Mouse (Mus musculus) ES-CJ7 (cell line): Measurements from ENCODE around the gene Zfp119a.
A peak's percentile ranks its signal among the peaks of the same experiment; 100 is the strongest.
"Not testable (repeated sequence)": the region's sequence is repeated elsewhere in the genome, so short reads cannot be mapped to it uniquely, and the experiment has no call there.

Source experiments
- DNase-seq: peaks from one replicate; pipeline ENCODE4 v3.0.0; 2011; ENCODE audit warnings: low read depth, low spot score

Gene Zfp119a

GRCm38 (mm10) chr17:55878636-55879369, at the start of gene Zfp119a:
TSS of gene Zfp119a (minus strand) at chr17:55878930.
- peak; percentile 95 for DNase-seq

DNA sequence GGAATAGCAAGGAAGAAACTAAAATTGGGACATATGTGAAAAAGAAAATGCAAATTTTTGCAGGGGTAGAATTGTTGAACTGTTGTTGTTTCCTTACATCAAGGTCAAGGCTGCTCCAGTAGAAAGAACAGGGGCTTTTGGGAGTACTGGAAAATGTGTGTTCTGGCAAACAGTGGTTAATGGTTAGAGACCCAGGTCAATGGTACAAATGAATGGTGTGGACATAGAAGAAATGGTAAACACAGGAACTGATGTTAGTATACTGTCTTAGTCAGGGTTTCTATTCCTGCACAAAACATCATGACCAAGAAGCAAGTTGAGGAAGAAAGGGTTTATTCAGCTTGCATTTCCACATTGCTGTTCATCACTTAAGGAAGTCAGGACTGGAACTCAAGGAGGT, 27.9 kb upstream of the Zfp119a start:
- DNase-seq: no peak

DNA sequence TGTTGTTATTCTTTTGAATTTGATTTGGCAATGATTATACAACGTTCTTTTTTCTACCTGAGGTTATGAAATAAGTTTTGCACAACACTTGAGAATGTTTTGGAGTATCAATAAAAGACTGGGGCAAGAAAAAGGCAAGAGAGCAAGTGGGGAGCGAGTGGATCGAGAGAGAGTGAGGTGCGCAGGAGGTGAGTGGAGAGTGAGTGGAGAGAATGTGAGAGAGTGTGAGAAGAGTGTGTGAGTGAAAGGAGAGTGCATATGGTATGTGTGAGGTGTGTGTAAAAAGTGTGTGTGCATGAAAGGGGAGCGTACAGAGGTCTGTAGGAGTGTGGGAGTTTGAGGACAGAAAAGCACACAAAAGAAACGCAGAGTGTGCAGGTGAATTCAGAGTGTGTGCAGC, 25.4 kb upstream of the Zfp119a start:
- no peak for DNase-seq

DNA sequence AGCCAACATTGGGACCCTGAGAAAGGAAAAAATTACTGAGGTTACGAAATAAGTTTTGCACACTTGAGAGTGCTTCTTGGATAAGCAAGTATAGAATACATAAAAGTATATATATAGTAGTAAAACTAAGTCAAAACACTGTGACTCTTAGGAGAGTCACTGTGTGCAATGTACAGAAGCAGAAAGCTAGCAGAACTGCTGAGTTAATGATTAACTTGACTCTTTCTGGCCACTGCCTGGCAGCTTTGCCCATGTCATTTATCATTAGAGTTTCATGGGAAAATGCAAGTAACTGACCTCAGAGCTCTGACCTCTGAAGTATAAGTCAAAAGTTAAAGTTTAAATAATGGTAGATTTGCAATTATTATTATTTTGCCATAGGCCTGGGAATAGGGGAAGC, 25.0 kb upstream of the Zfp119a start:
- no peak for DNase-seq

DNA sequence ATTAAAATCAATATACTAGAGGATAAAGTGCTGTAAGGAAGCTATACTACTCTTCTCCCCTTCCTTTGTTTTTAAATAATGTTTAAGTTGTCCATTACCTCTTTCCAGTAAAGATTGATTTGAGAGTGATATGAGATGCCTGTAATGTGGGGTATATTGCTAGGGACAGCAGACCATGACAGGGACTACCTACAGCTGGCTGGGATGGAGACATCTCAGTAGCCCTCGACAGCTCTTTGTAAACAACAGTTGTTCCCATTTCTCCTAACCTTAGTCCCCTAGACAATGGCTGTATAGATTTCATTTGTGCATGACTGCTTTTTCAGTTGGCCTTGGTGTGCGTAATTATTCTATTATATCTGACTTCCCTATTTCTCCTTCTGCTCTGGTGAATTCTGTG, 24.4 kb upstream of the Zfp119a start:
- DNase-seq: no peak

- DNase-seq: not testable (repeated sequence)
These were observed 13.8 kb upstream of the Zfp119a start for GRCm38 (mm10) chr17:55892406-55892955.

- peak; percentile 19 for DNase-seq
These were observed 6.2 kb upstream of the Zfp119a start for GRCm38 (mm10) chr17:55884912-55885311.

- DNase-seq: no peak
These were observed 4.9 kb upstream of the Zfp119a start for GRCm38 (mm10) chr17:55883631-55884030.

GRCm38 (mm10) chr17:55878282-55878635, 471 bp downstream of the Zfp119a start:
- not testable (repeated sequence) for DNase-seq

DNA sequence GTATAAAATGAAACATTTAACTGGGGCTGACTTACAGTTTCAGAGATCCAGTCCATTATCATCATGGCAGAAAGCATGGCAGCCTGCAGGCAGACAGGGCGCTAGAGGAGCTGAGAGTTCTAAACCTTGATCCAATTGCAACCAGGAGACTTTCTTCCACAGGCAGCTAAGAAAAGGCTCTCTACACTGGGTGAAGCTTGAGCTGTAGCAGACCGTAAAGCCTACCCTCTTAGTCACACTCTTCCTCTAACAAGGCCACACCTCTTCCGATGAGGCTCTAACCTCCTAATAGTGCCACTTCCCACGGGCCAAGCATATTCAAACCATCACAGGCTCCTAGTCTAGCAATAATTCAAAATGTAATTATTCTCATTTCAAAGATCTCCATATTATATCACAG, 1.5 kb downstream of the Zfp119a start:
- no peak for DNase-seq

- no peak for DNase-seq
These were observed 35.7 kb downstream of the Zfp119a start for GRCm38 (mm10) chr17:55843067-55843466.

DNA sequence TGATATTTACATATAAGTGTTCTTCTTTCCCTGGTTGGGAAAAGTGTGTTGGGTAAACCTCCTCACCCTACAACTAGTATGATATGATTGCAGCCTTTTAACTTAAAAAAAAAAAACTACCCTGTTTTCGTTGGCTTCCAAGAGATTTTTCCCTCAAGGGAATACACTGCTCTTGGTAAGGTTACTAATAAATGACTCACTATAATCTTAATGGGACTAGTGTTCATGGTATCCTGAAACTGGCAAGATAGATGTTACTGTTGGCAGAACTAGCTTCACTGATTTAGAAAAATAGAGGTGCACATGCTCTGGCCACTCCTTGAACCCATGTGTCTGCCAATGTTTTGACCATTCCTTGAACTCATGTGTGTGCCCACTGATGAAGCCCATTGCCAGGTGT, 57.2 kb downstream of the Zfp119a start:
- no peak for DNase-seq

- no peak for DNase-seq
These were observed 61.9 kb downstream of the Zfp119a start for GRCm38 (mm10) chr17:55816853-55817252.
